Mouse (Mus musculus): ENCODE measurements around the gene Stxbp6.
"Not testable (repeated sequence)": the region's sequence is repeated elsewhere in the genome, so short reads cannot be mapped to it uniquely, and the experiment has no call there.

The Stxbp6 gene

GRCm38 (mm10) chr12:45074611-45075342, at the start of gene Stxbp6:
Stxbp6 (minus strand) TSS chr12:45074709.
- peak; percentile 46 for DNase-seq (ENCODE audit: low read depth, low spot score)

GRCm38 (mm10) chr12:45102954-45103353, 28.4 kb upstream of the Stxbp6 start:
- not testable (repeated sequence) for DNase-seq (ENCODE audit: low read depth, low spot score)

GRCm38 (mm10) chr12:45093732-45094131, 19.2 kb upstream of the Stxbp6 start:
- DNase-seq (ENCODE audit: low read depth, low spot score) = no peak

GRCm38 (mm10) chr12:45092444-45092843, 17.9 kb upstream of the Stxbp6 start:
- DNase-seq (ENCODE audit: low read depth, low spot score) = no peak

- DNase-seq (ENCODE audit: low read depth, low spot score) = no peak
Observed at GRCm38 (mm10) chr12:45083145-45083475, 8.6 kb upstream of the Stxbp6 start.

- no peak for DNase-seq (ENCODE audit: low read depth, low spot score)
Observed at GRCm38 (mm10) chr12:45082379-45083144, 8.1 kb upstream of the Stxbp6 start.

- DNase-seq (ENCODE audit: low read depth, low spot score) = no peak
Observed at GRCm38 (mm10) chr12:45081617-45082016, 7.1 kb upstream of the Stxbp6 start.

GRCm38 (mm10) chr12:45080753-45081122, 6.2 kb upstream of the Stxbp6 start:
- DNase-seq (ENCODE audit: low read depth, low spot score) = no peak

GRCm38 (mm10) chr12:45080036-45080752, 5.7 kb upstream of the Stxbp6 start:
- DNase-seq (ENCODE audit: low read depth, low spot score) = no peak

GRCm38 (mm10) chr12:45075631-45076030, 1.1 kb upstream of the Stxbp6 start:
- no peak for DNase-seq (ENCODE audit: low read depth, low spot score)

- peak; percentile 59 for DNase-seq (ENCODE audit: low read depth, low spot score)
Observed at GRCm38 (mm10) chr12:45074042-45074601, 387 bp downstream of the Stxbp6 start.

GRCm38 (mm10) chr12:45073331-45074041, 1.0 kb downstream of the Stxbp6 start:
- DNase-seq (ENCODE audit: low read depth, low spot score) = no peak

- no peak for DNase-seq (ENCODE audit: low read depth, low spot score)
Observed at GRCm38 (mm10) chr12:45072185-45072584, 2.3 kb downstream of the Stxbp6 start.

- peak; percentile 16 for DNase-seq (ENCODE audit: low read depth, low spot score)
Observed at GRCm38 (mm10) chr12:45070186-45070585, 4.3 kb downstream of the Stxbp6 start.

- no peak for DNase-seq (ENCODE audit: low read depth, low spot score)
Observed at GRCm38 (mm10) chr12:45068145-45068754, 6.3 kb downstream of the Stxbp6 start.

- DNase-seq (ENCODE audit: low read depth, low spot score) = no peak
Observed at GRCm38 (mm10) chr12:45067686-45068085, 6.8 kb downstream of the Stxbp6 start.

GRCm38 (mm10) chr12:45067047-45067685, 7.3 kb downstream of the Stxbp6 start:
- peak; percentile 9 for DNase-seq (ENCODE audit: low read depth, low spot score)

- no peak for DNase-seq (ENCODE audit: low read depth, low spot score)
Observed at GRCm38 (mm10) chr12:45063606-45064005, 10.9 kb downstream of the Stxbp6 start.

- DNase-seq (ENCODE audit: low read depth, low spot score) = no peak
Observed at GRCm38 (mm10) chr12:45061336-45061735, 13.2 kb downstream of the Stxbp6 start.

GRCm38 (mm10) chr12:45060804-45061203, 13.7 kb downstream of the Stxbp6 start:
- no peak for DNase-seq (ENCODE audit: low read depth, low spot score)

- no peak for DNase-seq (ENCODE audit: low read depth, low spot score)
Observed at GRCm38 (mm10) chr12:45058007-45058406, 16.5 kb downstream of the Stxbp6 start.

Measured in embryo, embryonic 11.5 days (tissue).